Mouse (Mus musculus): Measurements from ENCODE around the gene Crybb3.
A peak's percentile ranks its signal among the peaks of the same experiment; 100 is the strongest.

- TF ChIP-seq CTCF (conservative IDR thresholded peaks at IDR 0.05; ENCODE audit: low read length) (peak; percentile 66), NANOG (IDR thresholded peaks at IDR 0.05; ENCODE audit: borderline replicate concordance, low read length) (no peak)
These were observed 1.6 kb downstream of the Crybb3 start for GRCm38 (mm10) chr5:113079783-113080182.
